Mouse (Mus musculus): ENCODE data around the gene Ltbp1. TPM values are rescaled to one million over a fixed set of nuclear protein-coding genes. Genes with fewer than 3 reads are reported as not detected.

Gene Ltbp1
- total RNA-seq, 2 experiments from 2014 or later = 18.7 to 19.0 TPM

- no peak for DNase-seq
Observed at GRCm38 (mm10) chr17:75067314-75067713, 61.9 kb downstream of the Ltbp1 start.

GRCm38 (mm10) chr17:75069232-75069631 lies 63.9 kb downstream of the Ltbp1 start:
- no peak for DNase-seq

DNA sequence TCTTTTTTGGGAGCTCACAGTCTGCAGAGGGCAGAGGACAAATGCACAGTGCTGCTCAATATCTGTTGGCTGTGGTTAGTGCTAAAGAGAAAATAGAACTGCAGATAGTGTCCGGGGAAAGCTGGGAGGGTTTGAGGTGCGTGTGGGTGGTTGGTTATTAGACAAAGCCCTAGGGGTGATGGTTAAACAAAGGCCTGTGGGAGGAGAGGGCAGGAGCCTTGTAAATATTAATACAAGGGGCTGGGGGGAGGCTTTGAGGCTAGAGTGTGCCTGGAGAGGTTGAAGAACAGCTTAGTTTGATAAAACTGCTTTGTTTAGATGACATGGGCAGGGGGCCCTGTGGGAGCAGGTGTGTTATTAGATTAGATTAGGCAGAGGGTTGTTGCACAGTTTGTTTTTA lies 65.8 kb downstream of the Ltbp1 start:
- DNase-seq = no peak

- no peak for DNase-seq
Observed at GRCm38 (mm10) chr17:75071749-75072148, 66.4 kb downstream of the Ltbp1 start.

GRCm38 (mm10) chr17:75073887-75074286 lies 68.5 kb downstream of the Ltbp1 start:
- no peak for DNase-seq

DNA sequence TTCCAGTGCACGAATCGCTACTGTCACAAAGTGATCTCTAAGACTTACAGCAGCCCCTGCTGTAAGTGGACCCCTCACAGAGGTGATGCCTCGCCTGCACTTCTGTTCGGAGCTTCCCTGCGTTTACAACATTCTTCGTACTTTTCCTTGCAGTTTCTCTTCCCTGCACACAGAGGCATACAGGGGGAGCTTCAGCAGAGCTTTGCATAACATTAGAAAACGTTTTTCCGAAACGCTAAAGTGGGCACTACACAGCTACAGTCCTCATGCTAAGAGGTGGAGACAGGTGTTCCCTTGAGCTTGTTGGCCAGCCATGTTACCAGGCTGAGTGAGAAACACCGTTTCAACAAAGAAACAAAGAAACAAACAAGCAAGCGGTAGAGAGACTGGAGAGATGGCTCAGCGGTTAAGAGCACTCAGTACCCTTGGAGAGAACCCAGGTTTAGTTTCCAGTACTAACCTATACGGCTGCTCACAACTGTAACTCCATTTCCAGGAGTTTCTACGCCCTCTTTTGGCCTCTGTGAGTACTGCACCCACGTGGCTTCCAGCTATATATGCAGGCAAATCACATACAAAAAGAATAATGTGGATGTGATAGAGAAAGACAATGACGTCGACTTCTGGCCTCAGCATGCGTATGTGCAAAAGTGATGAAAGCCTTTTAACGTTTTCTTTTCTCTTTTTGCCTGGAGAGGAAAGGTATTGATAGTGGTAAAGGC lies 69.8 kb downstream of the Ltbp1 start:
- peak; percentile 45 for DNase-seq

- DNase-seq = no peak
Observed at GRCm38 (mm10) chr17:75081401-75081800, 76.0 kb downstream of the Ltbp1 start.

DNA sequence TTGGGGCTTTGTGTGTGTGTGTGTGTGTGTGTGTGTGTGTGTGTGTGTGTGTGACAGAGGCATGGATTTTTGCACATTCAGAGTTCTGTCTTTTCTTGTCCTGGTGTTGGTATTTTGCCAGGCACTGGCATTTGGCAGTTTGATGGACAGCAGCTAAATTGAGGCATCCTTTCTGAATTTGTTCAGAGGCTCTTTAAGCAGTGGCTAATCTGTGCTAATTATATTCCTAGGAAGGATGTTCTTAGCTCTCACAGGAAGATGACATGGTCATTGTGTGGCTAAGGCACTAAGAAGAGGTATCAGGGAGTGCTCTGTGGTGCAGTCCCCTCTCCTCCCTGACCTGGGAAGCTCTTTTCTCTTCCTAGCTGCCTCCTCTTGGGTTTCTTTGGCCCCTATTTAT lies 77.1 kb downstream of the Ltbp1 start:
- no peak for DNase-seq

- DNase-seq = peak; percentile 27
Observed at GRCm38 (mm10) chr17:75087296-75087941, 82.1 kb downstream of the Ltbp1 start.

GRCm38 (mm10) chr17:75088232-75088631 lies 82.9 kb downstream of the Ltbp1 start:
- DNase-seq = no peak

- peak; percentile 35 for DNase-seq
Observed at GRCm38 (mm10) chr17:75088727-75089126, 83.4 kb downstream of the Ltbp1 start.

GRCm38 (mm10) chr17:75090556-75090955 lies 85.2 kb downstream of the Ltbp1 start:
- no peak for DNase-seq

DNA sequence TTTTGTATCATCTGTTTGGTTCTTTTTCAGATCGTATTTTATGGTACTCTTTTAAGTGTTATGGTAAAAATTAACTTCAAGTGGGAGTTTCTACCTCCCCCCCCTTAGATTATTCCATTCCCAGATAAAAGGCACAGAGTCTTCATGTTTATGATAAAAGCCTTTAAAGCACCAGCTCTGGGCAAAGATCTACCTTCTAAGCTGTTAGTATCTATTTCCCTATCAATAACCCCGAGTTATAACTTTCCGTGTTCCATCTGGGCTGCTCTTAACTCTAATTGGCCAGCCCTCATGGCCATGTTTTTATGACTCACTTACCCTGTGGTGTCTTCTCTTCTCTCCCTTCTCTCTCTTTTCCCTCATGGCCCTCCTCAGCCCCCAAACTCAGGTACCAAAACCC lies 88.2 kb downstream of the Ltbp1 start:
- no peak for DNase-seq

DNA sequence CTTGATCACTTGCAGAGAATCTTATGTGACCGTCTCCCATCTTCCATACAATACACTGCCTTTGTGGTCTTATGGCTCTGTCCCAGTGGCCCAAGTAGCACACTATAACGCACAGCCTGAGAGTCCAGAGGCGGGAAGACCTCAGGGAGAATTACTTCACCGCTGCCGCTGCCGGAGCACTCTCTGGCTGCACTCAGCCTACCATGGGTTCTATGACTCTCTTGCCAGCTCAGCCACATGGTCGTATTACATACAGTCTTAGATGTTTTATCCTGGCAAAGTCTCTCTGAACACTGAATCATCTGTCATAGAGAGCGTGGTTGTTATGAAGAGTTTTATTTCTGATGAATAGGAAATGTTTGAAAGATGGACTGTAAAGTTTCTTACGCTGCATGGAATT lies 89.2 kb downstream of the Ltbp1 start:
- peak; percentile 19 for DNase-seq

- DNase-seq = no peak
Observed at GRCm38 (mm10) chr17:75096727-75097126, 91.4 kb downstream of the Ltbp1 start.

DNA sequence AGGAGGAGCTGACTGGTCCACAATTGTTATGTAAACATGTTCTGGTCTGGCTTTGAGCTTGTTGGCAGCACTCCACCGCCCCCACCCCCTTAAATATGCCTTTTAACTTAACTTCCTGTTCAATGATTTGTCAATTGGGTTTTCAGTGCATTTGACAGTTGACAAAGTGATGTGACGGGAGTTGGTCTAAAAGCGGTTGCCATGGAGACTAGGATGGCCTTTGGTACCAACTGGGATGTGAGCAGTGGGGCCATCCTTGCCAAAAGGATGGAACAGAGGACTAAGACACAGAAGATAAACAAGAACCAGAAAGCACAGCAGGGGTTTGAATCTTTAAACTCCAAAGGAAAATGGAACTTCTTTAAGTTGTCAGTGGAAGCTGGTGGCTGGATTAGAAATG lies 92.0 kb downstream of the Ltbp1 start:
- DNase-seq = no peak

- no peak for DNase-seq
Observed at GRCm38 (mm10) chr17:75101215-75101614, 95.8 kb downstream of the Ltbp1 start.

DNA sequence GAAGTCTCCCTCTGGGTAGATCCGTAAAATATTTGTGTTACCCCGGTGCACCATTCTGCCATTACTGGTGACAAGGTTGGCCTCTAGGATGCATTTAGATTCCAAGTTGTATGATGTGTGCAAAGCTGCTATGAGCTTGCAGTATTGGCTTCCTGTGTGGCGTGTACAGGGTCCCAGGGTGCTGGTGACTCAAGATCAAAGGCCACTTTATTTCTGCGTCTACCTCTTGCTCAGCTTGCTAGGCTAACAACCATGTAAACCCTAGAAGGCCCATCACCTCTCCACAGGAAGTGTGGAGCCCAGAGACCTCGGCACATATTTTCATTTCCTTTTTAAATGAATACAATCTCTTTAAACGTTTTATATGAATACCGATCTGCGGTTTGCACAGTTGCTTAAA lies 96.6 kb downstream of the Ltbp1 start:
- no peak for DNase-seq

DNA sequence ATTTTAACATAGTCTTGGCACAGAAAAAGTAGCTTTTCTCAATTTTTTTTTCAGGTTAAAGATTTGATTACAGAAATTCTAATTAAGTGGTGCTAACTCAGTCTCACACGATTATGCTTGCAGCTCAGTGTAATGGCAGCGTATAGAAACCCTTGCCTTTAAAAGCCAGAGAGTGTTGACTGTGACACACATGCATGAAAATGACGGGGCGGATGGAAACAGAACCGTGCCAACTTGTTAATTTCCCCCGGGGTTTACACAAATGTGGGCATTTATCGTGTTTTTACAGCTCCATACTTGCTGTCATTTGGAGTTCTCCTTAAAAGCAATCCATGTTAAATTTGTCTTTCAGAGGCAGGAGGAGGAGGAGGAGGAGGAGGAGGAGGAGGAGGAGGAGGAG lies 102.0 kb downstream of the Ltbp1 start:
- DNase-seq = no peak

DNA sequence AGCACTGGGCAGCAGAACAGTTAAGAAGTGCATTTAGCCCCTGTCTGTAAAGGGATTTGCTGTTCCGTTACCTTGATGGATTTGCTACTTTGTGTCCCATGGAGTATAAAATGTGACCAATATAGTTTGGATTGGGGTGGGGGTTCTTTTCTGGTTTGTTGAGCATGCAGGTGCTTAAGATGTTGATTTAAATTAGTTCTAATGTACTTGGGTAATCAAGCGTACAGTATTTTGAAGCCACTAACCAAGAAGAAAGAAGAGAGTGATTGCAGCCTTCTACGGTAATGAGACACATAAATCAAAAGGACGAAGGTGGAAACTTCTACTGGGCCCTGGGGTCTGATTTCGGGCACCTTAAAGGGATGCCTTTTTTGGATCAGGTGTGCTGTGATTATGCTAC lies 102.5 kb downstream of the Ltbp1 start:
- no peak for DNase-seq

DNA sequence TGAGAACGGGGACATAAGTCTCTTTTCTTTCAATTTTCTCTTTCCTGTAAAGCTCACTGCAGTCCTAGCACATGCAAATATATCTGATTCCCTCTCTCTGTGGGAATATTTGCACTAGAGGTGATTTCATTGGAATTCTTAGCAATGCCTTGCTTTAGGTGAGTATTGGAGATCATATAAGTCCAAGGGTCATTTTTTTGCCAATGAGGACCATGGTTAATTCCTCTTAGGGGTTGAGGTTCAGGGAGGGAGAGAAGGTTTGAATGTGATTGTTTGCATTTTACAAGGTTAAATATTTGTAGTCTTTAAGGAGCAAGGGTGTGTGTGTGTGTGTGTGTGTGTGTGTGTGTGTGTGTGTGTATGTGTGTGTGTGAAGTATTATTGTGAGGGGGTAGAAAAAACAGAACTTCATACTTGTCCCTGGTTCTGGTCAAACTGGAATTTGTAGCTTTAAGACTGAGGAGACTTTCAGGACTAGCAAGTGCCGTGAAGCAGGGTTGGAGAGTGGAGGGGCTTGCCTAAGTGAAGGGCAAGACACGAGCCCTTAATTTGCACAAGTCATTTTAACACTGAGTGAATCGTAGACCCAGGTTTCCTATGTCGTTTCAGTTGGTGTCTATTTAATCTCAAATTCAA lies 103.8 kb downstream of the Ltbp1 start:
- DNase-seq = no peak

DNA sequence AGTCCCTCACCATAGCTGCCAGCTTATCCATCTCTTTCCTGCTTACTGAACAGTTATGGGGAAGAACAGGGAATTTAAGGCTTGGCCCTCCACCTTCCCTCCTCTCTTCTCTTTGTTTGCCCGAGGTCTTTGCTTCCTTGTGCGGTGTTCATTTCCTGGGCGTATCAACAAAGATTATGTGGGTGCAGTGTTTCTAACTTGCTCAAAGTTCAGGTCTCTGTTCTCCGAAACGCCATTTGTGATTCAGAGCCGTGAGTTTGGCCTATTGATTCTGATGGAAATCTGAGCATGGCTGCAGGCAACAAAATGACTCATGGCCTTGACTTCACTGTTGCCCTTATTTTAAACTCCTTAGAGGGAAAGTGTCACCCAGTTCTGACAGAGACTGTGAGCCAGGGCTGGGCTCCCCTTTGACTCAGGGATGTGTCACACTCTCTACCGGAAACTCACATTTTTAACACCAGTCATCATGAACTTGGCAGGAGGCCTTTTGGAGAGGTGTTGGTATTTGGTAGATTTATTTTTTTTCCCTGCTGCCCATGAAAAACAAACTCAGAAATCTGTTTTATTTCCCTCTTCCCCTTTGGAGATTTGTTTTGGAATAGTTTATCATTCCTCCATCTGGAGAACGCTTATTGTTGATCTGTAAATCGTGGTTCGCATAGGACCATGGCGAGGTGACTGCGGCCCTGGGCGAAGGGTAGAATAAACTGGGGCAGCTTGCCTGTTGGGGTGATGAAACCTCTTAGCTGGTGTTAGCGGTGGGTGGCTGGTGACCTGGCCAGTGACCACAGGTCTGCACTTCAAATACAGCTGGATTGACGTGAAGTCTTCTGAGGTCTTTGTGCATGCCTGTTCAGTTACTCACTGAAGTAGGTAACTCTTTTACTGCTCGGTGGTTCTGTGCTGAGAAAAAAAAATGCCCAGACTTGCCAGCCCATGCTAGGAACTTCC lies 105.2 kb downstream of the Ltbp1 start:
- DNase-seq = peak; percentile 47
